Mouse (Mus musculus): ENCODE measurements around the gene Dock3.

Gene Dock3

GRCm38 (mm10) chr9:107087531-107087930 lies 144.2 kb downstream of the Dock3 start:
- DNase-seq (ENCODE audit: low read depth in 2 of 2, low spot score in 2 of 2) = no peak

- no peak for DNase-seq (ENCODE audit: low read depth in 2 of 2, low spot score in 2 of 2)
Observed at GRCm38 (mm10) chr9:107037947-107038346, 193.8 kb downstream of the Dock3 start.

GRCm38 (mm10) chr9:107027586-107027985 lies 204.1 kb downstream of the Dock3 start:
- no peak for DNase-seq (ENCODE audit: low read depth in 2 of 2, low spot score in 2 of 2)

DNA sequence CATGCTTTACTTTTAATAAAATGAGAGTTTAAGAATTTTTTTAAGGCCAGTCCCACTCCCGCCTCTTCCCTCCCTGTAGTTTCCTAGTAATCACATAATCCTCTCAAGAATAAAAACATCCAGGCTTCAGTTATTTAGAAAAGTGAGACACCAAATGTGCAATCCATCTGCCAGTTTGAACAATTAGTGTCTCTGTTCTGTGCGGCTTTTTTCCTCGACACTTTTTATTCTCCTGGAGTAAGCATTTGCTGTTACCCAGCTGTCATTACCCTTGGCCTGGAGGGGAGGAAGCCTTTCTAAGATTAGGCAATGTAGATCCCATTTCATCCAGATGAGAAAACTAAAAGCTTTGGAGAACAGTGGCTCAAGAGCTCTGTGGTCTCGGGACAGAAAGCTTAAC lies 221.9 kb downstream of the Dock3 start:
- DNase-seq (ENCODE audit: low read depth in 2 of 2, low spot score in 2 of 2) = no peak

DNA sequence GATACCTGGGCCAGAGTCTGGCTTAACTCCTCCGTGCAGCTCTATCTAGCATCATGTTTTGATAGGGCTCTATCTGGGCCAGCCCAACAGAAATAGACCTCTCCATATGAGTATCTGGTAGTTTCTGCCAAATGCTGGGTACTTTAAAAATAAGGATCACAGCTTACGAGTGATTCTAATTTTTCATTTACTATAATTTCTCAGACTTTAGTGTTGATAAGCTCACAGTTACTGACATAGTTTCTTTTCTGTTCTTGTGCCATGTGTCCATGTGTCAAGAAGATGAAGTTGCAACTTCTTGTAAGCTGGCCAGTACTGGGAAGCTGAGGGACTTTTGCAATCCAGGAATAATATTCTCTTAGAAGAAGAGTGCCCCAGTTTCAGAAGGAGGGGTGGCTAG lies 228.5 kb downstream of the Dock3 start:
- no peak for DNase-seq (ENCODE audit: low read depth in 2 of 2, low spot score in 2 of 2)

DNA sequence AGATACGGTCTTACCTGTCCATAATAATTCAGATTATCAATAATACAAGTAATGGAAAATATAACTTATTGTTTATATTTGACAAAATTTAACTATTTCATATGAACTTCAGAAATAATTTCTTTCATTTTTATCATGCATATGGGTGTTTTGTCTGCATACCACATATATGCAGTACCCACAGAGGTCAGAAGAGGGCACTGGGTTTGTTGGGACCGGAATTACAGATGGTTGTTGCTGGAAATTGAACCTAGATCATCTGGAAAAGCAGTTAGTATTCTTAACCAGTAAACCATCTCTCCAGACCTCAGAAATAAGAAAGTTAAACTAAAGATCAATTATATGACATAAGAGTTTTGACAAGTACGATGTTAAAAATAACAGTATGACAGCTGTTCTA lies 261.0 kb downstream of the Dock3 start:
- no peak for DNase-seq (ENCODE audit: low read depth in 2 of 2, low spot score in 2 of 2)

DNA sequence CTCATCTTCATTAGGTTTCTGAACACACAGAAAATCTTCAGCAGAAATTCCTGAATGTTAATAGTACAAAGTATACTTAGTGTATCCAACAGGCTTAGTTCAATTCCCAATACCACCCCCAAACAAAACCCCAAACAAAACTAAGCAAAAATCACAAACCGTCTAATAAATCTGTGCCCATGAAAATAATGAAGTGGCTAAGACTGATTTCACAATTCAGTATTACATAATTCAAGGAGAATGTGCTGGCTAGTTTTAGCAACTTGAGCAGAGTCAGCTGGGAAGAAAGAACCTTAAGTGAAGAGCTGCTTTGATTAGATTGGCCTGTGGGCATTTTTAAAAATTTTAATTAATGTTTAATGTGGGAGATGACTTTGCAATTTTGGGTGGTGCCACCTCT lies 273.3 kb downstream of the Dock3 start:
- DNase-seq (ENCODE audit: low read depth in 2 of 2, low spot score in 2 of 2) = no peak

DNA sequence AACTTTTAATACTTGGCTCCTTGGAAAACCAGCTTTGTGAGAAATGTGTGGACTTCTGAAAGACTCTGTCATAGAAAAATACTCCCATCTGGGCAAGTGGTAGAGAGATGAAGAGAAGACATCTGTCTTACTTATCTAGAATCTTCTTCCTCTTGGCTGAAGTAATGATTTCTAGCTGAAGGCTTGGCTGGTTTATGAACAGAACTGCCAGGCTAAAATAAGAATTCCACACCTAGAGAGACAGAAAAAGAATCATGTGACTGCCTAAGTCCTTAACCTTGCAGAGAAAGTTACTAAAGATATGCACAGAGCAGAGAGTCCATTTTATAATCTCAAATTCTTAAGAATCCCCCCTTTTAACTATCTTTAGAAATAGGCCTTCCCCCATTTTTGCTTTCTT lies 276.2 kb downstream of the Dock3 start:
- no peak for DNase-seq (ENCODE audit: low read depth in 2 of 2, low spot score in 2 of 2)

GRCm38 (mm10) chr9:106934998-106935397 lies 296.7 kb downstream of the Dock3 start:
- DNase-seq (ENCODE audit: low read depth in 2 of 2, low spot score in 2 of 2) = no peak

GRCm38 (mm10) chr9:106914878-106915277 lies 316.8 kb downstream of the Dock3 start:
- DNase-seq (ENCODE audit: low read depth in 2 of 2, low spot score in 2 of 2) = no peak

DNA sequence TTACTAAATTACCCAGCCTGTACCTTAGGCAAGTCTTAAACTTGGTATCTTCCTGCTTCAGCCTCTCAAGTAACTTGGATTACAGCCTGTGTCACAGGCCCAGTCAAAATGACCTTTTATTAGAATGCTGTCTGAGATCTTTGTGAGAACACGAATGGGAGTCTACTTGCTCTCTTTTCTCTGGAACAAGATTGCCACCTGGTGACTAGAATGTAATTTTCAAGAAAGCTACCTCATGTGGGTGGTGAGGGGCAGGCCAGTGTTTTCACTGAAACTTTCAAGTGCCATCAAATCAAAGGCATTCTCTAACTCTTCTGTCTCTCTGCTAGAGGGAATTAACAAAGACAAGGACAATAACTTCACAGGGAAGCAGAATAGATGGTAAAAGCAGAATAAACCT lies 317.9 kb downstream of the Dock3 start:
- no peak for DNase-seq (ENCODE audit: low read depth in 2 of 2, low spot score in 2 of 2)

- no peak for DNase-seq (ENCODE audit: low read depth in 2 of 2, low spot score in 2 of 2)
Observed at GRCm38 (mm10) chr9:106911624-106912023, 320.1 kb downstream of the Dock3 start.

DNA sequence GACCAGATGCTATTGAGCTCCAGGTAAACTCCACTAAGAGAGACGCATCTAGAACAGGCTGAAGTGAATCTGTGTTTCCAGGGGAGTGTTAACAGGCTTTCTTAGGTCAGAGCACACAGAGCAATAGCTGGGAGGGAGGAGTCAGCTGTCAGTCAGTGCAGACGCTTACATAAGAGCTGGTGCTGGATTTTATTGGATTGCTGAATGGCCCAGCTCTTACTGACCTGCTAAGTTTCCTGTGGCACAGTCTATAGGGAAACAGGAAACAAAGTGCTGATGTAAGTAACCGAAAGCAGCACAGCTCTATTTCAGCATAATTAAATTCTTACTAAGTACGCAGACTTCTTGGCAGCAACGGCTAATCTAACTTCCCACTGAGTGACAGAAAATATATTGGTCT lies 323.0 kb downstream of the Dock3 start:
- no peak for DNase-seq (ENCODE audit: low read depth in 2 of 2, low spot score in 2 of 2)

DNA sequence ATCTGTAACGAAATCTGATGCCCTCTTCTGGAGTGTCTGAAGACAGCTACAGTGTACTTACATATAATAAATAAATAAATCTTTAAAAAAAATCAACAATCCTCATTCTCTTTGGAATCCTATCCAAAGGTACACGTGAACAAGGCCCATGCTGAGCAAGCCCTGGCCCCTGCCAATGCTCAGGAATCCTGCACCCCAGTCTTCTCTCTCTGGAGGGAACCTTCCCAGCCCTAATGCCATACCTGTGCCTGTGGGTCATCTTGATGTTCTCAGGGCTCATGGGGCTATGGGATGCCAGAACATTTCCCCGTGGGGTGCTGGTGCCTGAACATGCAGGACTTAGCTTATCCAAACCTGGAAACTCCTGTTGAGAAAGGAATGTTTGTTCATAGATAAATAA lies 323.5 kb downstream of the Dock3 start:
- DNase-seq (ENCODE audit: low read depth in 2 of 2, low spot score in 2 of 2) = no peak

GRCm38 (mm10) chr9:106906597-106906996 lies 325.1 kb downstream of the Dock3 start:
- DNase-seq (ENCODE audit: low read depth in 2 of 2, low spot score in 2 of 2) = no peak

DNA sequence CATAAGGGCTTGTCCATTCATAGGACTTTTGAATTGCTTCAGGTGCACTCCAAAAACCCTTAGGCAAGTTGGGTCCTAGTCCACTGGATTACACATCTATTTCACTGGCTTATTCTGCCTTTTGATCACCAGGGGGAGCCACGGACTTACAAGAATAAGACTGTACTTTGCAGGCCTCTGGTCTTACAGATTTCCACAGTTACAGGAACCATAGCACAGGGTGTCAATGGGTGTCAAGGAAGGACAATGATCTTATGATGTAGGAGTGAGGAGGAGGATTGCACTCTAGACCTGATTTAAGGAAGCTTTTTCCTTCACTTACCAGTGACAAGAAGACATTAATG lies 327.9 kb downstream of the Dock3 start:
- DNase-seq (ENCODE audit: low read depth in 2 of 2, low spot score in 2 of 2) = peak in 1 of 2 experiments; percentile 28

DNA sequence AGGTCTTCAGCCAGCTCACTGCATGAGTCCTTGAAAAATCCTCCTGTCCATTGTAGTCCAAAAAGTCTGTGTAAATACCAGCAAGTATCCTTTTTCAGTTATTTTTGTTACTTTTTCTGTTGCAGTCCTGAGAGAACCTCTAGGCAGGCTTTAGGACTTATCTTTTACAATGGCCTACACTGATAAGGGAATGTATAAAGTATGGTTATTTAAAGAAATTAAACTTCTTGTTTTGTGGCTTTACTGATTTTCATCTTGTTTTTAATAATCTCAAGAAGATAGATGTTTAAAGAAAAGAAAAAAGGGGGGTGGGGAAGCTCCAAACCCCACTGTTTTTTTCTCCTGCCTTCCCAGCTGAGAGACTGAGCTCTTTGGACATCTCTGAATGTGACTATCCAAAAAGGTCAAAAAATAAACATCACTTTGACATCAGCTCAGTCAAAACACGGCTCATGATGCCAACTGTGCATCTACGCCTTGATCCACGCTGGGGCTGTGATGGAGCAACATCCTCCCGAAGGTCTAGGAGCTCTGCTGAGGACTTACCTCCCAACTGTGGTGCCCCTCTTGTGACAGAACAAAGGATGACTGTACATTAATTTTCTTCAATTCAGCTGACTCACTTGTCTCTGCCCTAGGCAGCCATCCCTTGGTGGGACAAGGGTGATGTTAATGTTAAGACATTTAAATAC lies 328.5 kb downstream of the Dock3 start:
- DNase-seq (ENCODE audit: low read depth in 2 of 2, low spot score in 2 of 2) = no peak

DNA sequence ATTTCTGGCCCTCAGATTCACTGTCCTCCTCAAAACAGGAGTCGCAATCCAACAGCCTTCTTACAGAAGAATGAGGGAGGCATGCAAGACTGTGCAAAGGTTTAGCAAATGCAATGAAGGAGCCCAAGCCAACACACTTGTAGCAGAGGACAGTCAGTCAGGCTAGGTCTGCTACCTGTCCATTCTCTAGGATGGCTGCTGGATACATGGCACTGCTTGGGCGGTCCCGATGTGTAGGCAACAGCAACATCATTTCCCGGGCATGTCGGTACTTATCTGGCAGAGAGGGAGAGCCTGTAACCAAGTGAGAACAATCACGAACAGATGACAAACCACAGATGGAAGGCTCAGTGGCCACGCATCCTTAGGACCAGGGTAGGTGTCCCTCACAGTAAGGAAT lies 330.1 kb downstream of the Dock3 start:
- DNase-seq (ENCODE audit: low read depth in 2 of 2, low spot score in 2 of 2) = no peak

DNA sequence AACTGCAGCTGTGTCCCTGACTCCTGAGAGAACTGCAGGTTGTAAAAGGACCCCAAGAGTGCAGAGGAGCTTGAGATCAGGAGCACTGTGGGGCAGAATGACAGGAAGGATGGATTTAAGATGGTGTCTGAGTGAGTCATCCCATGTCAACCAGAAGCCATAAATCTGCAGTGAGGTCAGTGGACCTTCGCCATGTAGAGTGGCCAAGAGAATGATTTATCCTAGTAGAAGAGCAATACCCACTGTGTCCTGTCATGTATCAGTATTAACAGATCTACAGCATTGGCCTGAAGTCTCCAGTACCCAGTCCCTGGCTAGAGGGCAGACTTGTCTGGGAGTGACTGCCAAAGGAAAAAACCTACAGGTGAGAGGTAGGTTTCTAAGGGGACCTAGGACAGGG lies 332.8 kb downstream of the Dock3 start:
- no peak for DNase-seq (ENCODE audit: low read depth in 2 of 2, low spot score in 2 of 2)

GRCm38 (mm10) chr9:106893327-106893726 lies 338.4 kb downstream of the Dock3 start:
- no peak for DNase-seq (ENCODE audit: low read depth in 2 of 2, low spot score in 2 of 2)

GRCm38 (mm10) chr9:106892552-106892875 lies 339.2 kb downstream of the Dock3 start:
- no peak for DNase-seq (ENCODE audit: low read depth in 2 of 2, low spot score in 2 of 2)

DNA sequence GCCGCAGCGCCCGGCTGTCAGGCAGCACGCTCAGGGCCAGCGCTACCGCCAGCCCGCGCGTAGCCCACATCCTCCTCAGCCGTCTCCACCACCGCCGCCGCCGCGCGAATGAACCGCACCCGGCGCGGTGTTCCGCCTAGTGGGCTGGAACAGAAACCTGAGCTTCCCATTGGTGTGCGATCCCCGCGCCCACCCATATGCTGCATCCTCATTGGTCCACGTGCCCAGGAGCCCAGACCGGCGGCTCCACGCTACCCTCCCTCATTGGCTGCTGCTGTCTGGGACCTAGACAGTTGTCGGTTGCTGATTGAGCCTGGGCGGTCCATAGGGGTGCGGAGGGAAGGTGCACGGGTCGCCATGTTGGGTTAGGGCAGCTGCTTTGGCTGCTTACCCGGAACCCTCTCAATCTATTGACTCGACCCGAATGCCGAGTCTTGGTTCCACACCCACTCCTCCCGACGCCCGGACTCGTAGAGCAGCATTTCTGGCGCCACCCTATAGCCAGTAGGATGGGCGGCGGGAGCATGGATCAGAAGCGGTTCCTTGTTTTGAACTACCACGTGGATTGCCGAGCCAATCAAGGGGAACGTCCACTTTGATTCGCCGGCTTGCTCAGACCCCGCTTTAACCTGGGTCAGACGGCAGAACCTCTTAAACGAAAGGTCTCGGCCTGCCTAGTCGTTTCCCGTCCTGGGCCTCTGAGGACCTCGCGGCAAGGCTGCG lies 339.7 kb downstream of the Dock3 start, which contains the start of gene Manf:
Gene Manf (minus strand): TSS at position 151 of the 723 bp plus-strand sequence.
- peak; percentile 95 to 97 for DNase-seq (ENCODE audit: low read depth in 2 of 2, low spot score in 2 of 2)

GRCm38 (mm10) chr9:106891341-106891741 lies 340.4 kb downstream of the Dock3 start:
- no peak for DNase-seq (ENCODE audit: low read depth in 2 of 2, low spot score in 2 of 2)
